Mouse (Mus musculus): ENCODE measurements around the gene Gpi1. TPM values are rescaled to one million over a fixed set of nuclear protein-coding genes. Genes with fewer than 3 reads are reported as not detected.
"Not testable (repeated sequence)": the region's sequence is repeated elsewhere in the genome, so short reads cannot be mapped to it uniquely, and the experiment has no call there.

Gpi1 gene
- polyA plus RNA-seq, 1 experiment, result 396 TPM

- Histone ChIP-seq H3K36me3 (ENCODE audit: control insufficient read depth, insufficient read depth) (peaks cover 9% of the 10 kb centered on the region), H3K79me3 (ENCODE audit: low read depth) (peaks cover 5% of the 10 kb centered on the region), H3K79me2 (ENCODE audit: control insufficient read depth, insufficient read depth) (peaks cover 24% of the 10 kb centered on the region), H3ac (ENCODE audit: control insufficient read depth, insufficient read length, low read depth) (peak overlapping the region; percentile 84), H3K27me3 (ENCODE audit: control insufficient read depth, insufficient read depth, insufficient read length) (no peaks in the 10 kb centered on the region), H3K4me3 (ENCODE audit: insufficient read depth, poor library complexity, severe bottlenecking) (peak overlapping the region; percentile 80)
- TF ChIP-seq CEBPB (IDR thresholded peaks at IDR 0.05; ENCODE audit: low read depth) (no peak), CTCF (IDR thresholded peaks at IDR 0.05; ENCODE audit: control insufficient read depth, insufficient read depth, insufficient read length) (no peak), MYOD1 (IDR thresholded peaks at IDR 0.05; ENCODE audit: control insufficient read depth, insufficient read length, low read depth) (no peak), FOSL1 (IDR thresholded peaks at IDR 0.05; ENCODE audit: insufficient read depth, low read length, poor library complexity, severe bottlenecking) (no peak), MYOG (IDR thresholded peaks at IDR 0.05; ENCODE audit: control insufficient read depth, extremely low read depth, insufficient read length) (no peak), MAX (IDR thresholded peaks at IDR 0.05) (no peak), USF1 (IDR thresholded peaks at IDR 0.05; ENCODE audit: low read depth) (no peak)
Observed at GRCm38 (mm10) chr7:34195632-34196031, 34.5 kb downstream of the Gpi1 start.

DNA sequence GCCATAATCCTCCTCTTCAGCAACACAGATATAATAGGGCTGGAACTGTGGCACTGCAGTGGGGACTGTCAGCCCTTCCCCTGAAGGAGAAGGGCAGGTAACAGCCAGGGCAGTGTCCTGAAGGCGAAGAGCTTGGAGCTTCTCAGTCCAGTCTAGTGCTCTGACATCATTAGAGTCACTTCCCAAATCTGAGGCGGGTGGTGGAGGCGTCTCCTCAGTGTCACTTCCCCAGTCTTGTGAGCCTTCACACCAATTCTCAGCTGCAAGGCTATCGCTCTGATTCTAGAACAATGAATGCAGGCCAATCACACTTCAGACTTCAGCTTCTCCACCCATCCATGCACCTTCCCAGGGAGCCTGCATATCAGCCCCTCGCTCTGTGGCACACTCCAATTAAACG, 37.3 kb downstream of the Gpi1 start:
- H3K79me2 ChIP-seq (ENCODE audit: control insufficient read depth, insufficient read depth), result peaks cover 24% of the 10 kb centered on the region
- H3K4me3 ChIP-seq (ENCODE audit: insufficient read depth, poor library complexity, severe bottlenecking), result no peak overlapping the region
- H3ac ChIP-seq (ENCODE audit: control insufficient read depth, insufficient read length, low read depth), result no peak overlapping the region
- TF ChIP-seq MYOG (IDR thresholded peaks at IDR 0.05; ENCODE audit: control insufficient read depth, extremely low read depth, insufficient read length) (no peak), FOSL1 (IDR thresholded peaks at IDR 0.05; ENCODE audit: insufficient read depth, low read length, poor library complexity, severe bottlenecking) (no peak), MAX (IDR thresholded peaks at IDR 0.05) (no peak), CEBPB (IDR thresholded peaks at IDR 0.05; ENCODE audit: low read depth) (no peak), CTCF (IDR thresholded peaks at IDR 0.05; ENCODE audit: control insufficient read depth, insufficient read depth, insufficient read length) (no peak)
- peaks cover 5% of the 10 kb centered on the region for H3K79me3 ChIP-seq (ENCODE audit: low read depth)
- peaks cover 24% of the 10 kb centered on the region for H3K36me3 ChIP-seq (ENCODE audit: control insufficient read depth, insufficient read depth)
- H3K27me3 ChIP-seq (ENCODE audit: control insufficient read depth, insufficient read depth, insufficient read length), result no peaks in the 10 kb centered on the region

DNA sequence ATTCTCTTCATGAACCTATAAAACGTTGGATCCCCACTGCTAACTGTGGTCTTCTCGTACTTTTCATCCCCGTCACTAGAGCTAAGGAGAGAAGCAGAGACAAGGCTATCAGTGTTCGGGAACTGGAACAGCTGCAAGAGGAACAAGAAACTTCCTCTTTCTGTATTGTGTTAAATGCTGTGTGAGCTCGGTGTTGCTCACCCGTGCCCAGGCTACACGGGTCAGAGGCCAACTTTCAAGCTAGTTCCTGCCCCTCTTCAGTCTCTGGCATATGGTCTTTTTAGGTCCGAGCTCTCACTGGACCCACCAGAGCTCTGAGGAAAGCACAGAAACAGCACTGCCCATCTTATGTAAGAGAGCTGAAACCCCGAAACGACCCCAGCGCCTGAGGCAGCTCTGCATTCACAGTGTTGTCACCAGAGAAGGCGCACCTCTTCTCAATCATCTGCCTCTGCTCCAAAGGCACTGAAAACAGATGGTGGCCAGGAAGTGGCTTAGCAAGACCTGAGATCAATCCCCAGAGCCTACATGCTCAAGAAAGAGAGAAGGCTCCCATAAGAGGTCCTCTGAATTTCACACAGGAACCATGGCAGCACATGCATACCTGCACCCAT, 40.7 kb downstream of the Gpi1 start:
- TF ChIP-seq MYOD1 (IDR thresholded peaks at IDR 0.05; ENCODE audit: control insufficient read depth, insufficient read length, low read depth), result no peak
- no peak for TF ChIP-seq MAX (IDR thresholded peaks at IDR 0.05)
- no peak for TF ChIP-seq FOSL1 (IDR thresholded peaks at IDR 0.05; ENCODE audit: insufficient read depth, low read length, poor library complexity, severe bottlenecking)
- no peak for TF ChIP-seq CEBPB (IDR thresholded peaks at IDR 0.05; ENCODE audit: low read depth)
- TF ChIP-seq CTCF (IDR thresholded peaks at IDR 0.05; ENCODE audit: control insufficient read depth, insufficient read depth, insufficient read length), result no peak
- no peak for TF ChIP-seq MYOG (IDR thresholded peaks at IDR 0.05; ENCODE audit: control insufficient read depth, extremely low read depth, insufficient read length)
- TF ChIP-seq USF1 (IDR thresholded peaks at IDR 0.05; ENCODE audit: low read depth), result no peak
- peaks cover 31% of the 10 kb centered on the region for H3K36me3 ChIP-seq (ENCODE audit: control insufficient read depth, insufficient read depth)
- no peaks in the 10 kb centered on the region for H3K27me3 ChIP-seq (ENCODE audit: control insufficient read depth, insufficient read depth, insufficient read length)
- H3K79me3 ChIP-seq (ENCODE audit: low read depth), result no peaks in the 10 kb centered on the region
- no peak overlapping the region for H3K4me3 ChIP-seq (ENCODE audit: insufficient read depth, poor library complexity, severe bottlenecking)
- peaks cover 7% of the 10 kb centered on the region for H3K79me2 ChIP-seq (ENCODE audit: control insufficient read depth, insufficient read depth)
- H3ac ChIP-seq (ENCODE audit: control insufficient read depth, insufficient read length, low read depth), result no peak overlapping the region

DNA sequence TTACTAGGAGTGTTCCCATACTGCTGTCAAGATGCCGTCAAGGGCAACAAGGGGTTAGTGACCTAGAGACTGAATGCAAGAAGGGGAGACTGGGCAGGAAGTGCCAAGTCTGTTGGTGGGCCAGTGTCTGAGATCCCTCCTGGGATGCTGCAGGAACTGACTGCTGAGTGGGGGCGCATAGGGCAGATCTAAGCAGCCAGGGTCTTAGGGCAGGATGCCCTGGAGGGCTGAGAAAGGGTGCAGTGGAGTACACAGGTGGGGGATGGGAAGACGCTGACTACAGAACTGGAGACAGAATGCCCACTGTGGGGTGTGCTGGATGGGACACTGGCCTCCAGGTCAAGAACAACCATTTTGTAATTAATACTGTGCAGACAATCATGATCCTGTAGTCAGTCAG, 46.3 kb downstream of the Gpi1 start:
- peaks cover 16% of the 10 kb centered on the region for H3K36me3 ChIP-seq (ENCODE audit: control insufficient read depth, insufficient read depth)
- H3K79me3 ChIP-seq (ENCODE audit: low read depth), result no peaks in the 10 kb centered on the region
- no peak for TF ChIP-seq CEBPB (IDR thresholded peaks at IDR 0.05; ENCODE audit: low read depth)
- TF ChIP-seq MYOD1 (IDR thresholded peaks at IDR 0.05; ENCODE audit: control insufficient read depth, insufficient read length, low read depth), result no peak
- TF ChIP-seq CTCF (IDR thresholded peaks at IDR 0.05; ENCODE audit: control insufficient read depth, insufficient read depth, insufficient read length), result no peak
- TF ChIP-seq FOSL1 (IDR thresholded peaks at IDR 0.05; ENCODE audit: insufficient read depth, low read length, poor library complexity, severe bottlenecking), result no peak
- no peak for TF ChIP-seq MYOG (IDR thresholded peaks at IDR 0.05; ENCODE audit: control insufficient read depth, extremely low read depth, insufficient read length)
- no peak for TF ChIP-seq MAX (IDR thresholded peaks at IDR 0.05)
- no peak for TF ChIP-seq USF1 (IDR thresholded peaks at IDR 0.05; ENCODE audit: low read depth)
- H3ac ChIP-seq (ENCODE audit: control insufficient read depth, insufficient read length, low read depth), result no peak overlapping the region
- H3K4me3 ChIP-seq (ENCODE audit: insufficient read depth, poor library complexity, severe bottlenecking), result no peak overlapping the region
- H3K79me2 ChIP-seq (ENCODE audit: control insufficient read depth, insufficient read depth), result no peaks in the 10 kb centered on the region
- H3K27me3 ChIP-seq (ENCODE audit: control insufficient read depth, insufficient read depth, insufficient read length), result no peaks in the 10 kb centered on the region

DNA sequence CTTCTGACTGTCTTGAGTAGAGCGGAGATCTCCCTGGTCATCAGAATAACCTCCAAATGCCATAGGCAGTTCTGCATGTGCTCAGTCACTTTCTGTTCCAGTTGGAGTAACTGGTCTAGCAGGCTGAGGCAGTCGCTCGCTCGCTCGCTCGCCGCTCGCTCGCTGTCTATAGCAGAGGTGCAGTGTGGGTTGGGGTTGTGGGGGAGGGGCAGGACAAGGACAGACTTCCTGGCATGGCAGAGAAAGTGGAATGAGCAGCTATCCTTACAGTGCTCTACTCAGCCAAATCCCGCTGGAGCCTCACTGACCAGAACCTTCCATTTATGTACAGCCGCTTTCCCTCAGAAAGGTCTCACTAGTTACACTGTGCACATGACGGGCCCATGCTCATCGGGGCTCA, 46.8 kb downstream of the Gpi1 start:
- Histone ChIP-seq H3ac (ENCODE audit: control insufficient read depth, insufficient read length, low read depth) (no peak overlapping the region), H3K4me3 (ENCODE audit: insufficient read depth, poor library complexity, severe bottlenecking) (no peak overlapping the region), H3K79me2 (ENCODE audit: control insufficient read depth, insufficient read depth) (no peaks in the 10 kb centered on the region), H3K79me3 (ENCODE audit: low read depth) (no peaks in the 10 kb centered on the region), H3K27me3 (ENCODE audit: control insufficient read depth, insufficient read depth, insufficient read length) (no peaks in the 10 kb centered on the region), H3K36me3 (ENCODE audit: control insufficient read depth, insufficient read depth) (peaks cover 12% of the 10 kb centered on the region)
- no peak for TF ChIP-seq CEBPB (IDR thresholded peaks at IDR 0.05; ENCODE audit: low read depth)
- TF ChIP-seq MAX (IDR thresholded peaks at IDR 0.05), result no peak
- no peak for TF ChIP-seq MYOG (IDR thresholded peaks at IDR 0.05; ENCODE audit: control insufficient read depth, extremely low read depth, insufficient read length)
- TF ChIP-seq USF1 (IDR thresholded peaks at IDR 0.05; ENCODE audit: low read depth), result no peak
- TF ChIP-seq CTCF (IDR thresholded peaks at IDR 0.05; ENCODE audit: control insufficient read depth, insufficient read depth, insufficient read length), result no peak
- no peak for TF ChIP-seq FOSL1 (IDR thresholded peaks at IDR 0.05; ENCODE audit: insufficient read depth, low read length, poor library complexity, severe bottlenecking)
- no peak for TF ChIP-seq MYOD1 (IDR thresholded peaks at IDR 0.05; ENCODE audit: control insufficient read depth, insufficient read length, low read depth)

- H3ac ChIP-seq (ENCODE audit: control insufficient read depth, insufficient read length, low read depth); H3K4me3 ChIP-seq (ENCODE audit: insufficient read depth, poor library complexity, severe bottlenecking); H3K36me3 ChIP-seq (ENCODE audit: control insufficient read depth, insufficient read depth); H3K79me2 ChIP-seq (ENCODE audit: control insufficient read depth, insufficient read depth); H3K27me3 ChIP-seq (ENCODE audit: control insufficient read depth, insufficient read depth, insufficient read length); H3K79me3 ChIP-seq (ENCODE audit: low read depth): not testable (repeated sequence)
Observed at GRCm38 (mm10) chr7:34176241-34176640, 53.9 kb downstream of the Gpi1 start.
